Mouse (Mus musculus) lung, postnatal 0 days (tissue): ENCODE measurements at regions not wholly inside any gene's neighbourhood (a gene's known extent, or its start where the extent isn't known, plus 50 kb on each side); places are given as distances from the start of the nearest gene placed in this dataset.
A peak's percentile ranks its signal among the peaks of the same experiment; 100 is the strongest.
"Not testable (repeated sequence)": the region's sequence is repeated elsewhere in the genome, so short reads cannot be mapped to it uniquely, and the experiment has no call there.

Experiments used
- ATAC-seq: fragments of 200-750 bp; cut with Nextera tagmentation; 2 replicates; pipeline ENCODE4 v1.8.0; 2017; ENCODE audit warnings: moderate library complexity
- DNase-seq: peaks from one replicate; pipeline ENCODE4 v3.0.0-alpha.2; 2016; ENCODE audit warnings: low spot score
- H3K27ac ChIP-seq: fragments of 300-500 bp; sonication (generic); 2 replicates; pipeline ENCODE4 v1.5.1; 2014; ENCODE audit warnings: antibody characterized with exemption, mild to moderate bottlenecking, low read length, mixed read lengths
- H3K27me3 ChIP-seq: fragments of 300-500 bp; sonication (generic); replicated peaks from 2 replicates; pipeline ENCODE4 v1.6.1; 2014; ENCODE audit warnings: low read length, mixed read lengths; ENCODE audit not compliant: insufficient read depth
- H3K36me3 ChIP-seq: fragments of 300-500 bp; sonication (generic); 2 replicates; pipeline ENCODE4 v1.6.1; 2014; ENCODE audit warnings: low read length, mixed read lengths; ENCODE audit not compliant: insufficient read depth
- H3K4me1 ChIP-seq: fragments of 300-500 bp; sonication (generic); 2 replicates; pipeline ENCODE4 v1.6.1; 2014; ENCODE audit warnings: antibody characterized with exemption, low read depth, low read length, mixed read lengths; ENCODE audit not compliant: insufficient read depth
- H3K4me2 ChIP-seq: fragments of 300-500 bp; sonication (generic); replicated peaks from 2 replicates; pipeline ENCODE4 v1.6.1; 2014; ENCODE audit warnings: low read depth, mild to moderate bottlenecking, low read length, moderate library complexity, mixed read lengths
- H3K4me3 ChIP-seq: fragments of 300-500 bp; sonication (generic); 2 replicates; pipeline ENCODE4 v1.5.1; 2014; ENCODE audit warnings: low read depth, low read length
- H3K9ac ChIP-seq: fragments of 300-500 bp; sonication (generic); replicated peaks from 2 replicates; pipeline ENCODE4 v1.6.1; 2014; ENCODE audit warnings: low read depth, mild to moderate bottlenecking
- H3K9me3 ChIP-seq: fragments of 300-500 bp; sonication (generic); 2 replicates; pipeline ENCODE4 v1.6.1; 2016; ENCODE audit warnings: low read length, mixed read lengths
- CTCF ChIP-seq: IDR thresholded peaks from 2 replicates; pipeline ENCODE4 v1.5.1; 2016; ENCODE audit warnings: antibody characterized with exemption, mild to moderate bottlenecking
- EP300 ChIP-seq: IDR thresholded peaks from 2 replicates; pipeline ENCODE4 v1.6.1; 2016; ENCODE audit warnings: antibody characterized with exemption, mild to moderate bottlenecking, control low read depth
- WGBS: fragments of 180-500 bp; shearing (Covaris S2); extraction: QIAGEN DNeasy Blood & Tissue Kit; methylation state at CpG from one replicate; pipeline ENCODE4 v1.1.7; 2014; 5-methylcytosine and 5-hydroxymethylcytosine counted together

DNA sequence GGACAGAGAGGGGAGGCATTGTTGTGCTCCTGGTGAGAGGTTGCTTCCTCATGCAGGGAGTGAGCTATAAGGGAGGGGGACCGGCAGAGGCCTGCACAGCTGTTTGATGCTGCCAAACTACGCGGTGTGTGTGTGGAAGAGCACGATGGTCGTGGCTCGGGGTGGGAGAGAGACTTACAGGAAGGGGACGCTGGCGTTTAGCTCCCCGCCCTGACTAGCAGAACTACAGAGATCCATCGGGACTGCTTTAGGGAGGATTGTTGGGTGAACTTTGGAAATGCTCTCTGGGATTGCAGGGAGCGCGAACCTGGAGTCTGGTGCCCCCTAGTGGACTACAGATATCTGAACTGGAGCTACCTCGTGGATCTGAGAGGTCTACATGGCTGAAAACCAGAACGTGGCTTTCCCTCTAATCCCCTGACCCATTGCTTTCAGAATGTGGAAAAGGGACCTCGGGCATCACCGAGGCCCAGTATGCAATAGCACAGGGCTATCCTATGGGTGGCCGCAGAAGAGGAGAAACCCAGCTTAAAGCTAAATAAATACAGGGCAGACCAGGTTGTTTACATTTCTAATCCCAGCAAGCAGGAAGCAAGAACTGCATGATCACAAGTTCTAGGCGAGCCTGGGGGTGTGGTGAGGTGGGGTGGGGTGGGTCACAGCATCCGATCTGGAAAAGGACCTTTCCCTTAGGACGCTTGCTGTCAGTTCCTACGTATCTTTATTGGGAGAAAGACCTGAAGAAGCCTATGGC is 57.2 kb upstream of the AU015836 start:
- no peaks in the 10 kb centered on the region for H3K36me3 ChIP-seq
- ATAC-seq (peak; percentile 75), DNase-seq (peak; percentile 71)
- H3K9ac ChIP-seq: no peak overlapping the region
- H3K27ac ChIP-seq: no peak overlapping the region
- 0 out of 2 replicates have a peak overlapping the region, but pooled peaks have one; percentile 10 for H3K4me3 ChIP-seq
- H3K4me2 ChIP-seq: peak overlapping the region; percentile 39
- 19% methylated on average over 21 of the region's 21 CpGs for WGBS
- no peaks in the 10 kb centered on the region for H3K27me3 ChIP-seq
- TF ChIP-seq CTCF (peak; percentile 77), EP300 (no peak)
- H3K4me1 ChIP-seq: no peaks in the 10 kb centered on the region
- no peaks in the 10 kb centered on the region for H3K9me3 ChIP-seq

GRCm38 (mm10) chrX:93915548-93915947 is 52.9 kb upstream of the AU015836 start:
- no peaks in the 10 kb centered on the region for H3K4me1 ChIP-seq
- no peak for DNase-seq
- no peak overlapping the region for H3K9ac ChIP-seq
- TF ChIP-seq EP300 (no peak), CTCF (peak; percentile 20; the same call in 1 of the 2 replicates)
- no peaks in the 10 kb centered on the region for H3K27me3 ChIP-seq
- no peak for ATAC-seq
- H3K27ac ChIP-seq: no peak overlapping the region
- no peak overlapping the region for H3K4me2 ChIP-seq
- no peak overlapping the region for H3K4me3 ChIP-seq
- no peaks in the 10 kb centered on the region for H3K36me3 ChIP-seq
- H3K9me3 ChIP-seq: no peaks in the 10 kb centered on the region

GRCm38 (mm10) chrX:93917367-93917766 is 51.1 kb upstream of the AU015836 start:
- ATAC-seq, H3K9ac ChIP-seq, H3K27me3 ChIP-seq, DNase-seq, H3K4me2 ChIP-seq, H3K27ac ChIP-seq, H3K9me3 ChIP-seq, H3K36me3 ChIP-seq, H3K4me1 ChIP-seq, H3K4me3 ChIP-seq: not testable (repeated sequence)
- 73% methylated on average over 3 of the region's 3 CpGs for WGBS
